Comparison of ENCODE assay signal across 9 mouse cellular contexts in the genomic region with DNA sequence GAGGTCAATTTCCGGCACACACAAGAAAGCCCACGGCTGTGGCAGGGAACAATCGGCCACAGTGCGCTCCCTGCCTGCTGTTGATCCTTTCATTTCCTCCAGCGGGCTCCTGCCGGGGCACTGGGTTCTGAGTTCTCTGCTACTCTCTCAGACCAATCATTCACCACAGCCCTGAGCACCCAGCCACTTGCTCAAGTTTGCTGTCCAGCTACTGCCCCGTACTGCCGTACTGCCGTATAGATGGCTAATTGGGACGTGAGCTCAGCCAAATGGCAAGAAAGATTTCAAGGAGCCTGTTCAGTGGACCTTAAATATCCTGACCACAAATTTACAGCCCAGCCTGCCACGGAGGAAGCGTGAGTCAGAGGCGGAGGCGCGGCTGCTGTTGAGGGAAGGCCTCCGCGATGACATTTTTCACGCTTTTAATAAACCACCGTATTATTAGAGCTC. TPM values are rescaled to one million over a fixed set of nuclear protein-coding genes. Genes with fewer than 3 reads are reported as not detected.
A peak's percentile ranks its signal among the peaks of the same experiment; 100 is the strongest.
DNase-seq lines count a peak whose midpoint lies in the region; ATAC-seq lines count a peak whose summit lies in the region.
"Had no signal": no experiment of that assay in that cellular context is flagged by ENCODE, and none has a peak within 500 bp of the region (broad histone marks: within the 10 kb centered on the region; RNA-seq: fewer than 3 reads in every experiment).

No protein-coding gene starts in this region.

- peak; percentile 14 for DNase-seq in layer of hippocampus, adult 11-12 months (ENCODE audit: low spot score)
- DNase-seq in layer of hippocampus, adult 9-10 months (ENCODE audit: low spot score), result no peak
- peak; percentile 51 for DNase-seq in adrenal gland, postnatal 14 days
- DNase-seq in layer of hippocampus, postnatal 36 days, result peak; percentile 11 to 26
- peak; percentile 47 for DNase-seq in mesoderm, embryonic 11.5 days (ENCODE audit: low read depth, low spot score)
- DNase-seq in testis, postnatal 14 days (ENCODE audit: low spot score), result peak; percentile 11

- H3K9ac ChIP-seq in forebrain, embryonic 12.5 days, result no peak overlapping the region; the same call in 1 of the 2 replicates
- no peak overlapping the region for H3K9ac ChIP-seq in hindbrain, embryonic 12.5 days

- no peaks in the 10 kb centered on the region for H3K9me3 ChIP-seq in forebrain, embryonic 12.5 days
- H3K9me3 ChIP-seq in hindbrain, embryonic 12.5 days (replicated peaks), result no peaks in the 10 kb centered on the region

- H3K4me3 ChIP-seq in forebrain, embryonic 12.5 days (replicated peaks), result peak overlapping the region; percentile 13
- H3K4me3 ChIP-seq in hindbrain, embryonic 12.5 days, result peak overlapping the region; percentile 19

- ATAC-seq in forebrain, embryonic 12.5 days (ENCODE audit: low FRiP score), result 0 out of 2 replicates have a peak, but pooled peaks have one; percentile 14
- ATAC-seq in hindbrain, embryonic 12.5 days (ENCODE audit: low FRiP score), result no peak

- peaks cover 17% of the 10 kb centered on the region for H3K4me1 ChIP-seq in forebrain, embryonic 12.5 days
- H3K4me1 ChIP-seq in hindbrain, embryonic 12.5 days, result peaks cover 11% of the 10 kb centered on the region

- peaks cover 75% of the 10 kb centered on the region for H3K27me3 ChIP-seq in forebrain, embryonic 12.5 days
- peaks cover 64% of the 10 kb centered on the region for H3K27me3 ChIP-seq in hindbrain, embryonic 12.5 days

- H3K36me3 ChIP-seq in forebrain, embryonic 12.5 days (replicated peaks), result no peaks in the 10 kb centered on the region
- H3K36me3 ChIP-seq in hindbrain, embryonic 12.5 days, result no peaks in the 10 kb centered on the region

- WGBS in forebrain, embryonic 12.5 days, result 7% methylated on average over 19 of the region's 19 CpGs
- WGBS in hindbrain, embryonic 12.5 days, result 5% methylated on average over 19 of the region's 19 CpGs

- H3K4me2 ChIP-seq in forebrain, embryonic 12.5 days, result peak overlapping the region; percentile 48
- peak overlapping the region; percentile 47 for H3K4me2 ChIP-seq in hindbrain, embryonic 12.5 days (replicated peaks)

- H3K27ac ChIP-seq in forebrain, embryonic 12.5 days, result no peak overlapping the region
- H3K27ac ChIP-seq in hindbrain, embryonic 12.5 days, result no peak overlapping the region

RNA-seq across cellular contexts. Expression of a gene that starts 39.1 kb away (rescaled TPM):
- total RNA-seq in adrenal gland, postnatal 14 days (2021), result not detected in 2 replicates
- polyA plus RNA-seq in forebrain, embryonic 12.5 days (2016; fragmentation: Nextera tagmentation; extraction: Ambion mirVana), result 0.23 and 0.42 TPM in 2 replicates
- 0.57 and 0.94 TPM in 2 replicates for polyA plus RNA-seq in hindbrain, embryonic 12.5 days (2016; fragmentation: Nextera tagmentation; extraction: Ambion mirVana)
- total RNA-seq in layer of hippocampus, postnatal 36 days (2021), result under 1 TPM; 0.20 to 0.22 TPM
- total RNA-seq: neutrophil, adult 5-6 weeks had no signal
